Mouse (Mus musculus) layer of hippocampus, adult 11-12 months (tissue): ENCODE results near the gene Cntn5.
"Not testable (repeated sequence)": the region's sequence is repeated elsewhere in the genome, so short reads cannot be mapped to it uniquely, and the experiment has no call there.

Source experiments
- DNase-seq: peaks from one replicate; pipeline ENCODE4 v3.0.0; 2022; ENCODE audit warnings: low spot score

Cntn5 gene

GRCm38 (mm10) chr9:10650632-10651031 is 253.9 kb downstream of the Cntn5 start:
- DNase-seq, result no peak

- DNase-seq, result no peak
These were observed 258.6 kb downstream of the Cntn5 start for GRCm38 (mm10) chr9:10645951-10646350.

- no peak for DNase-seq
These were observed 259.3 kb downstream of the Cntn5 start for GRCm38 (mm10) chr9:10645045-10645830.

- no peak for DNase-seq
These were observed 286.5 kb downstream of the Cntn5 start for GRCm38 (mm10) chr9:10618036-10618435.

DNA sequence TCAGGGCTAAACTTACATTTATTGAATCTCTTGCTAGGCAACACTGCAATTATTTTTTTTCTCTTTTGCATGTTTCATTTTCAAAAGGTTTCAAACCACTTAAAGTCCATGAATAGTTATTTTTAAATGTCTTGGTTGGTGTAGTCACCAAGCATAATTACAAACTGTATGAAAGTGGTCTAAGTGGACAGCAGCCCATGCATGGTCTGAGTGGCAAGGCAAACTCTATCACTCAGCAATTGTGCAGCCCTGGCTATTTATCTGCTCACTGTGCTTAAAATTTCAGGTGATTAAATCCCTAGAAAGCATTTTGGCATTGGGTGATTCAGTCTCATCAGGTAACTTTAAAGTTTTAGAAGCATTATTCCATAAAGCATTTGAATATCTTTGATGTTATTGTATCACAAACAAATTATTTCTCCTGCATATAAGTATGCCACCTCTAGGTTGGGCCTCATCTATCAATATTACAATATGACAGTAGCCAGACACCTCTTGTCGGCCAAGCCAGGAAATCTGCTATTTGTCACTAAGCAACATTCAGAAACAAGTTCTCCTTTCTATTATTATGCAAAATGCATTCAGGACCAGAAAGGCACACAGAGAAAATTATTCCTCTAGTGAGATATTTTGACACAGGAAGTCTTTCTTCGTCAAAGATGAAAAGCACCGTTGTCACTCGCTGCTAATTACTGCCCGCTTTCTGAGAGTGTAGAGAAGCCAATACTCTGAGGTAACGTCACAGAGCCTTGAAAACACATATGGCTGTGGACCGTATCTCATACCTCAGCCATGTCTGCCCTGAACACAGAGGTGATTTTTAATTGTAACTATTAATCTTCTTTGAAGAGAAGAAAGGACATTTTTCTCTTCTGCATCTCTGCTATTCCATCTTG is 329.0 kb downstream of the Cntn5 start:
- peak; percentile 4 for DNase-seq

- DNase-seq, result no peak
These were observed 334.7 kb downstream of the Cntn5 start for GRCm38 (mm10) chr9:10569830-10570229.

DNA sequence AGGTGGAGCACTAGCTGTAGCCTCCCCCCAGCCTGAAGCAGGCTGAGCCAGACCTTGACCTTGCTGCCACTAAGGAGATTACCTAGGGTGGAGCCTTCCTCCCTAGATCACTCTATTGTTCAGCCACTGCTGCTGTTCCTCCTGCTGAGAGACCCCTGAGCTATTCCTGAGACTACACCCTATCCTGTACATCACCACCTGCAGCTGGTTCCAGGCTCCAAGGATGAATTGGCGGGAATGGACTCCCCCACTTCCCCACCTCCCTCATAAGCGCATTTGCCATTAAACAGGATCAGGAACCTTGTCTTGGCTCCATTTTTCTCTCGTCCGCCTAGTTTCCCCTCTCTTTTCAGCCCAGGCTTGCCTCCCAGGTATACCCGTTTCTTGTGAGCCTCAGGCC is 363.7 kb downstream of the Cntn5 start:
- DNase-seq, result not testable (repeated sequence)

GRCm38 (mm10) chr9:10532248-10532647 is 372.3 kb downstream of the Cntn5 start:
- DNase-seq, result no peak

DNA sequence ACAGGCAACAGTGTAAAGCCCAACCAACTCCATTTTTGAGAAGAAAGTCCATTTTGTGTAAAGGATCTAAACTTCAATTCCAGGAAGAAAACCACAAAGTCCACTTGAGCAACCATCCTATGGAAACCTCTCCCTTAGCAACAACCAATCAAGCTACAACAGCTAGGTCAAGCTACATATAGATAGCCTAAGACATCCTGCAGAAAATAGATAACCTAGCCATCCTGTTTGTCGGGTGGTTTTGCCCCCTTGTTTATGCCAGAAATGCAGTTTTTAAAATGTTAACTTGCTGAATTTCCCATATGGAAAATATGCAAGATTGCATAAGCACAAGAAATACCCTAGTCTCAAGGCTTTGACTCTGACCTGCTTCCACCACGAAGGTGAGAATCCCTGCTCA is 373.5 kb downstream of the Cntn5 start:
- DNase-seq, result no peak

DNA sequence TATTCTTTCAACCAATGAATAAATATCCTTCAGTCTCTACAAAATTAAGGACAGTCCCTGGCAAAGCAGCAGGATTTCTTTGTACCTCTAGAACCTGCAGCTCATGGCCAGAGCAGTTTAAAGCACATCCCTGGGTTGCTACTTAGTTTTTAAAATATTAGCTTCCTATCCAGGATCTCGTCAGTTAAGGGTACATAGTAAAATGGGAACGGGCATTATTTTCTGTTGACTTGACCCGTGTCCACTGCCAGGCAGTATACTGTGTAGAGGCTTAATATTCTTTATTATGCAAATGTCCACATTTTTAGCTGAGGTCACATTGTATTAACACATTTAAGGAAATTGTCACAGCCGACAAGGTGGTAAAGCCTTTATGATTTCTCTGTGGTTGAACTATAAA is 375.0 kb downstream of the Cntn5 start:
- DNase-seq, result no peak

DNA sequence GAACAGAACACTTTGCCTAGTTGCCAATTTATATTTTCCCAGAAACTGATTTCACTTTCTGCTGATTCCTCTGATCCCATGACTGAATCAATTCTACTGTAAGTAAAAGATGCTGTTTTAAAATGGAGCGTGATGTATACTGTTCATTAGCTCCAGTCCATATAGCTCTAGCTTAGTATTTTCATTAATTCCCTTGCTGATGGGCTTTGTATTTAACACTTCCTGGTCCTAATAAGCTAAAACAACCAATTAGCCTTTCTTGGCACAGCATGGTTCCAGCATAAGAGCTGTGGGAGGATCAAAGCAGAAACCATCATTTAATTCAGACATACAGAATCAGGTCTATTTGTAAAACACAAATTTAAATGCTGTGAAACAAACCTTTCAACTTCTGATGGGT is 375.5 kb downstream of the Cntn5 start:
- DNase-seq, result no peak

DNA sequence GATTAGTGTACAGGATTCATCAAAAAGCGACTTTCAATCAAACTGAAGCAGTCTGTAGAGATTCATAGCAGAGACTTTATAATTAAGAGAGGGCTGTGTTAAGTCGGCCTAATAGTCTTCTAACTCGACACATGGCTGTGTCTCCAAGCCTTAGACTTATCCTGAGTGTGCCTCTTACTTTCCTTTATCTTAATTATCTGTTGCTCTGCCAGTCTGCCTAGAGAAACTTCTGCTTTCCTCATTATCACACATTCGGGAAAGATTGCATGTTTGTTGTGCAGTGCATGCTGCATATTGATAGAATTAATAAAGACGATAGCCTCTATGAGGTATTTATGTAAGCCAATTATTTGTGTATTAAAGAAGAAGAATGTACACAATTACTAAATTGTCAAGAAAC is 375.9 kb downstream of the Cntn5 start:
- DNase-seq, result no peak

- no peak for DNase-seq
These were observed 378.5 kb downstream of the Cntn5 start for GRCm38 (mm10) chr9:10525915-10526667.

DNA sequence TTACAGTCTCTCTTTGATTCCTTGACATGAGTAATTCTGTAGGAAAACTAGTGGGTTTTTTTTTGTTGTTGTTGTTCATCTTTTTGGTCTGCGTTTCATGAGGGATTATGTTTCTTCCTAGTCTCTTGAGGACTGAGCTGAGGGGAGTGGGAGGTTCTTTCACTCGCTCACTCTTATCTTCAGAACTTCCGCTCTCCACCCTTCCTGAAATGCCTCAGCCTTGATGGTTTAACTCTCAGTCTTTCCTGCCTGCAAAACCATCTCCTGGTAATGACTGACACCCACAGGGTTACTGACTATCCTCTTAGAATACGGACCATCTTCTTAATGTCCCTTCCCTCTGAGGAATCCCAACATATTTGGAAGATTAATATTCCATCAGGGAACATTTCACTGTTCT is 382.0 kb downstream of the Cntn5 start:
- no peak for DNase-seq

DNA sequence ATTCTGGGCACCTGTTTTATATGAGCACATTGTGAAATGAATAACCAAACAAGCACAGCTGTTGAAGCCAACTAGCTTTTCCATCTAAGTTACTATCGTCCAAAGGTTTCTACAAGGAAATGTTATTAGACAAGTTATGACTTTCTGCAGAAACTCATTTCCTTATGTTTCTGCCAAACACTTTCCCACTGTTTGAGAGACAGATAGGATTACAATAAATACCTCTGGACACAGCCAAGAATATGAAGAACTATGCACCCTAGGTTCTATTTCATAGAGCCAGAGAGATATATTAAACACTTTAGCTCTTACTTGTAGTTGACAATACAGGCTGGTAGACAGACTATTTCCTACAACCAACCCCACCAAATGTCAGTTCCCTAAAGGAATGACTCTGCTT is 383.5 kb downstream of the Cntn5 start:
- no peak for DNase-seq

GRCm38 (mm10) chr9:10492243-10492642 is 412.3 kb downstream of the Cntn5 start:
- DNase-seq, result no peak

DNA sequence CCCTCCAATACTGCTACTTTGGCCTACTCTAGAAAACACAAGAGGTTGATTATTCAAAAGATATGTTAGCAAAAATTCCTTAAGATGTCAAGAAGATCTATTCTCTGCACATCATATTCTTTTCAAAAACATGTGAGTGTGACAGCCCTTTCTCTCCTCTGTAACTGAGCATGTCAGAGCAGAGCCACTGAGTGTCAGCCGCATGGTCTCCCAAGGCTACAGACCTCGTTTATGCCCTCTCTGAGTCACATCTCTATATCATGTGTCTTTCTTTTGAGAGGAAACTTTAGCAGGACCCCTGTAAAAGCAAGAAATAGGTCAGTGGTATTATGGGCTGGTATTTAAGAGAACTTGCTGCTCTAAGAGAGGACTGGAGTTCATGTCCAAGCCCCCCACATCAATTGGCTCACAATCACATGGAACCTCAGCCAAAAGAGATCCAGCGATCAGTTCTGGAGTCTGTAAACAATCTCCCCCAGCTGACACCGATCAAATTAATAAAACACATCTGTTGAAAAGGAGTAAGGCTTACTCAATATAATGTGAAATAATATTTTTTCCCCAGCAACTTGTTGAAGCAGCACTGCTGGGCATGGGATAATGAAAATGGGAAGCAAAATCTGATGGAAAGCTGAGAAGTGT is 433.0 kb downstream of the Cntn5 start:
- no peak for DNase-seq

GRCm38 (mm10) chr9:10464758-10465157 is 439.8 kb downstream of the Cntn5 start:
- DNase-seq, result no peak

GRCm38 (mm10) chr9:10457900-10458299 is 446.7 kb downstream of the Cntn5 start:
- DNase-seq, result no peak

- DNase-seq, result no peak
These were observed 455.5 kb downstream of the Cntn5 start for GRCm38 (mm10) chr9:10448987-10449563.

DNA sequence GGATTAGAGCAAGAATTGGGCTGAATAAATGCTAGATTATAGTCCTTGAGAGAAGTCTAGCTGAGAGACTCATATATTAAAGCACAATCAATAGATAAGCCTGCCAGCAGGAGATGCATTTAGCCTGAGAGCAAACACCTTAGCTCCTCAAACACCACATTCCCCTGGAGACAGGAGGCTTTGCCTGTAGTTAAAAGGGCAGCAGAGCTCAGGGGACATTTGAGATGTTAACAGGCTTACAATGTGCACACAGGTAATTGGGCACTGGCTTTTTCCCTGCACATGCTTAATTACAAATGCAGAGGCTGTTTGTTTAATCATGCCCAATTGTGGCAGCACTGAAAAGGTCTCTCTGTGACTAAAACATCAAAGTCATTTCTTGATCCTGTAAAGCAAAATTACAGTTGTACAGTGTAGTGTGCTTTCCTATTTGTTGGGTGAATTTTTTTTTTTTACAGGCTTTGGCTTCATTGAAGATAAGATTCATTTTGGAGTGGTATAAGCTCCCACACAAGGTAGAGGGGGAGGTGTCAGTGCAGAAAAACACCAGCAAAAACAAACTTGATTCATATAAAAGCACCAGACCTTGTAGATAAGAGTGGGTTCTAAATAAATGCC is 457.2 kb downstream of the Cntn5 start:
- DNase-seq, result no peak
